12 mouse cellular contexts compared by ENCODE assay signal in genomic region chr4:31454898-31455297, GRCm38 (mm10).
DNase-seq lines count a peak whose midpoint lies in the region; ATAC-seq and TF ChIP-seq lines count a peak whose summit lies in the region.
"Had no signal": no experiment of that assay in that cellular context is flagged by ENCODE, and none has a peak within 500 bp of the region (broad histone marks: within the 10 kb centered on the region; RNA-seq: fewer than 3 reads in every experiment).

No protein-coding gene starts in this region.

- DNase-seq in heart, adult 2 months = peak in 1 of 2 experiments; percentile 22
- no peak for DNase-seq in heart, adult 11 months
- DNase-seq in lung, postnatal 25 days (ENCODE audit: low spot score) = peak; percentile 25
- DNase-seq in thymus, adult 2 months = no peak
- DNase-seq in adrenal gland, postnatal 25 days = no peak
- DNase-seq: cerebellum, postnatal 36 days; gastrocnemius, postnatal 10 days had no signal

- TF ChIP-seq EP300 in heart, adult 2 months (IDR thresholded peaks at IDR 0.05; ENCODE audit: insufficient read depth, low read depth, low read length) = no peak

- H3K79me3 ChIP-seq in C2C12 (ENCODE audit: low read depth) = no peaks in the 10 kb centered on the region

- ATAC-seq in heart, embryonic 14.5 days (ENCODE audit: insufficient number of reproducible peaks, insufficient read depth, low FRiP score, low read depth) = no peak
- no peak for ATAC-seq in forebrain, embryonic 12.5 days (ENCODE audit: low FRiP score)

- no peaks in the 10 kb centered on the region for H3K79me2 ChIP-seq in heart, adult 2 months (replicated peaks; ENCODE audit: control insufficient read depth, insufficient read depth, low read length)
- no peaks in the 10 kb centered on the region for H3K79me2 ChIP-seq in C2C12 (ENCODE audit: control insufficient read depth, insufficient read depth)

- H3ac ChIP-seq in C2C12 (ENCODE audit: control insufficient read depth, insufficient read length, low read depth) = peak overlapping the region; percentile 15

- H3K4me2 ChIP-seq in heart, embryonic 14.5 days (ENCODE audit: low read length) = peak overlapping the region; percentile 62
- no peak overlapping the region for H3K4me2 ChIP-seq in forebrain, embryonic 12.5 days
- H3K4me2 ChIP-seq: liver, embryonic 15.5 days had no signal

- H3K27me3 ChIP-seq in heart, adult 2 months (ENCODE audit: control insufficient read depth, insufficient read depth, low read length) = no peaks in the 10 kb centered on the region; the same call in 1 of the 2 replicates
- H3K27me3 ChIP-seq in C2C12 (ENCODE audit: control insufficient read depth, insufficient read depth, insufficient read length) = no peaks in the 10 kb centered on the region
- no peaks in the 10 kb centered on the region for H3K27me3 ChIP-seq in heart, embryonic 14.5 days (ENCODE audit: control insufficient read depth, insufficient read depth, low read length)
- H3K27me3 ChIP-seq in thymus, adult 2 months (ENCODE audit: control insufficient read depth, insufficient read depth, low read length) = no peaks in the 10 kb centered on the region
- no peaks in the 10 kb centered on the region for H3K27me3 ChIP-seq in forebrain, embryonic 12.5 days
- H3K27me3 ChIP-seq: liver, embryonic 15.5 days had no signal

- no peaks in the 10 kb centered on the region for H3K9me3 ChIP-seq in heart, embryonic 14.5 days (ENCODE audit: control insufficient read depth, low read length)
- H3K9me3 ChIP-seq in forebrain, embryonic 12.5 days = no peaks in the 10 kb centered on the region
- H3K9me3 ChIP-seq: liver, embryonic 15.5 days had no signal

- peak overlapping the region; percentile 18; the same call in 1 of the 2 replicates for H3K27ac ChIP-seq in heart, adult 2 months
- H3K27ac ChIP-seq in heart, embryonic 14.5 days (replicated peaks in 1 of 2; ENCODE audit: control insufficient read depth in 1 of 2, insufficient read depth in 1 of 2, low read depth in 2 of 2, low read length in 2 of 2) = peak overlapping the region; percentile 24 to 72; a peak in 3 of 4 replicates
- no peak overlapping the region for H3K27ac ChIP-seq in thymus, adult 2 months (ENCODE audit: control insufficient read depth, insufficient read depth, low read length)
- no peak overlapping the region for H3K27ac ChIP-seq in forebrain, embryonic 12.5 days
- H3K27ac ChIP-seq: liver, embryonic 15.5 days had no signal

- 20% methylated on average over 7 of the region's 7 CpGs for WGBS in heart, adult 2 months
- 23% methylated on average over 7 of the region's 7 CpGs for WGBS in heart, embryonic 14.5 days
- 77% methylated on average over 7 of the region's 7 CpGs for WGBS in thymus, adult 2 months
- 88% methylated on average over 7 of the region's 7 CpGs for WGBS in forebrain, embryonic 12.5 days

- no peaks in the 10 kb centered on the region; the same call in 1 of the 2 replicates for H3K4me1 ChIP-seq in heart, adult 2 months (ENCODE audit: control insufficient read depth, insufficient read depth, low read length)
- H3K4me1 ChIP-seq in heart, embryonic 14.5 days (ENCODE audit: control insufficient read depth in 2 of 2, insufficient read depth in 2 of 2, low read length in 2 of 2) = peaks cover 5 to 8% of the 10 kb centered on the region in 2 experiments; a peak in 3 of 4 replicates
- H3K4me1 ChIP-seq in thymus, adult 2 months (replicated peaks; ENCODE audit: control insufficient read depth, insufficient read depth, low read length) = no peaks in the 10 kb centered on the region
- peaks cover 5% of the 10 kb centered on the region; the same call in 1 of the 2 replicates for H3K4me1 ChIP-seq in forebrain, embryonic 12.5 days
- H3K4me1 ChIP-seq: liver, embryonic 15.5 days had no signal

- no peak for TF ChIP-seq POLR2A in heart, adult 2 months (IDR thresholded peaks at IDR 0.05; ENCODE audit: insufficient read depth, low read depth, low read length)
- TF ChIP-seq POLR2A in thymus, adult 2 months (IDR thresholded peaks at IDR 0.05; ENCODE audit: control insufficient read depth, extremely low read depth, insufficient read depth, low read length, poor library complexity) = no peak

- H3K36me3 ChIP-seq in heart, adult 2 months (ENCODE audit: control insufficient read depth, insufficient read depth, low read length) = no peaks in the 10 kb centered on the region
- H3K36me3 ChIP-seq in C2C12 (ENCODE audit: control insufficient read depth, insufficient read depth) = no peaks in the 10 kb centered on the region
- H3K36me3 ChIP-seq in heart, embryonic 14.5 days (ENCODE audit: control insufficient read depth, insufficient read depth, low read length) = no peaks in the 10 kb centered on the region
- H3K36me3 ChIP-seq in thymus, adult 2 months (ENCODE audit: control insufficient read depth, insufficient read depth, low read length) = no peaks in the 10 kb centered on the region
- no peaks in the 10 kb centered on the region for H3K36me3 ChIP-seq in forebrain, embryonic 12.5 days (replicated peaks)
- H3K36me3 ChIP-seq: liver, embryonic 15.5 days had no signal

- intact Hi-C loops in heart, adult 2 months (cut with DNase I) = no loop called here

- H3K4me3 ChIP-seq in heart, adult 2 months = peak overlapping the region; percentile 8; the same call in 1 of the 2 replicates
- H3K4me3 ChIP-seq in C2C12 (ENCODE audit: insufficient read depth, poor library complexity, severe bottlenecking) = no peak overlapping the region
- peak overlapping the region in 1 of 2 experiments; percentile 9; a peak in 1 of 4 replicates for H3K4me3 ChIP-seq in heart, embryonic 14.5 days (ENCODE audit: control insufficient read depth in 1 of 2, insufficient read depth in 1 of 2, low read depth in 1 of 2, low read length in 2 of 2)
- H3K4me3 ChIP-seq in thymus, adult 2 months (ENCODE audit: control insufficient read depth, insufficient read depth, low read length) = no peak overlapping the region
- H3K4me3 ChIP-seq in forebrain, embryonic 12.5 days (replicated peaks) = no peak overlapping the region
- H3K4me3 ChIP-seq: erythroblast, embryonic 14.5 days; liver, embryonic 15.5 days had no signal

- TF ChIP-seq CTCF in heart, adult 2 months (IDR thresholded peaks at IDR 0.05) = no peak
- TF ChIP-seq CTCF in C2C12 (IDR thresholded peaks at IDR 0.05; ENCODE audit: control insufficient read depth, insufficient read depth, insufficient read length) = no peak
- no peak for TF ChIP-seq CTCF in thymus, adult 2 months (IDR thresholded peaks at IDR 0.05; ENCODE audit: borderline replicate concordance, control insufficient read depth, extremely low read depth, insufficient read depth, low read length, poor library complexity)

- peak overlapping the region; percentile 24; the same call in 1 of the 2 replicates for H3K9ac ChIP-seq in heart, adult 2 months (ENCODE audit: low read depth, low read length)
- H3K9ac ChIP-seq in heart, embryonic 14.5 days (ENCODE audit: low read length) = peak overlapping the region; percentile 47; the same call in 1 of the 2 replicates
- no peak overlapping the region for H3K9ac ChIP-seq in forebrain, embryonic 12.5 days
- H3K9ac ChIP-seq: liver, embryonic 15.5 days had no signal

TF ChIP-seq in C2C12, 6 proteins besides CTCF, POLR2A, EP300 and RAD21:
- no peak for TF ChIP-seq CEBPB (IDR thresholded peaks at IDR 0.05; ENCODE audit: low read depth)
- TF ChIP-seq USF1 (IDR thresholded peaks at IDR 0.05; ENCODE audit: low read depth) = no peak
- no peak for TF ChIP-seq MYOG (IDR thresholded peaks at IDR 0.05; ENCODE audit: control insufficient read depth, extremely low read depth, insufficient read length)
- no peak for TF ChIP-seq MAX (IDR thresholded peaks at IDR 0.05)
- TF ChIP-seq FOSL1 (IDR thresholded peaks at IDR 0.05; ENCODE audit: insufficient read depth, low read length, poor library complexity, severe bottlenecking) = no peak

Comparison
In these comparisons a context has a peak if more than half of its experiments do, and no peak if none do; other contexts are left out.
1. H3K27ac ChIP-seq: peak in heart, adult 2 months (single experiment) and heart, embryonic 14.5 days (2 of 2); none in thymus, adult 2 months (single experiment) and forebrain, embryonic 12.5 days (single experiment).